Mouse (Mus musculus): ENCODE measurements around the gene Rhobtb1. TPM values are rescaled to one million over a fixed set of nuclear protein-coding genes. Genes with fewer than 3 reads are reported as not detected.

Rhobtb1 gene
- total RNA-seq, 2 experiments from 2014 or later, result 63.9 to 131 TPM

GRCm38 (mm10) chr10:69237185-69237584, 86.0 kb downstream of the Rhobtb1 start:
- intact Hi-C loops (cut with DNase I), result no loop called here
- no peak for DNase-seq

- DNase-seq, result no peak
- intact Hi-C loops (cut with DNase I), result no loop called here
Observed at GRCm38 (mm10) chr10:69237781-69238180, 86.5 kb downstream of the Rhobtb1 start.

GRCm38 (mm10) chr10:69238311-69238710, 87.1 kb downstream of the Rhobtb1 start:
- DNase-seq, result no peak
- intact Hi-C loops (cut with DNase I), result no loop called here

- DNase-seq, result no peak
- intact Hi-C loops (cut with DNase I), result no loop called here
Observed at GRCm38 (mm10) chr10:69240530-69240929, 89.3 kb downstream of the Rhobtb1 start.

- intact Hi-C loops (cut with DNase I), result no loop called here
- no peak for DNase-seq
Observed at GRCm38 (mm10) chr10:69245151-69245550, 93.9 kb downstream of the Rhobtb1 start.

GRCm38 (mm10) chr10:69245906-69246668, 94.9 kb downstream of the Rhobtb1 start:
- intact Hi-C loops (cut with DNase I), result no loop called here

GRCm38 (mm10) chr10:69246762-69247161, 95.5 kb downstream of the Rhobtb1 start:
- DNase-seq, result no peak
- intact Hi-C loops (cut with DNase I), result no loop called here

More at GRCm38 (mm10) chr10:69245906-69246668, 94.9 kb downstream of the Rhobtb1 start:
- no peak for DNase-seq

GRCm38 (mm10) chr10:69247311-69248033, 96.2 kb downstream of the Rhobtb1 start:
- DNase-seq, result no peak
- intact Hi-C loops (cut with DNase I), result no loop called here

GRCm38 (mm10) chr10:69248261-69249160, 97.3 kb downstream of the Rhobtb1 start:
- DNase-seq, result no peak
- intact Hi-C loops (cut with DNase I), result no loop called here

GRCm38 (mm10) chr10:69251254-69251653, 100.0 kb downstream of the Rhobtb1 start:
- intact Hi-C loops (cut with DNase I), result no loop called here

GRCm38 (mm10) chr10:69252112-69253074, 101.2 kb downstream of the Rhobtb1 start:
- intact Hi-C loops (cut with DNase I), result loop anchor here (2.0 kb wide), 2 partner anchors 40 to 54 kb away; partner anchors contain the start of gene A930033H14Rik
- no peak for DNase-seq

More at GRCm38 (mm10) chr10:69251254-69251653, 100.0 kb downstream of the Rhobtb1 start:
- no peak for DNase-seq

GRCm38 (mm10) chr10:69253075-69253685, 101.9 kb downstream of the Rhobtb1 start:
- intact Hi-C loops (cut with DNase I), result loop anchor here (2.0 kb wide), 2 partner anchors 40 to 54 kb away; partner anchors contain the start of gene A930033H14Rik
- peak; percentile 76 to 79 for DNase-seq

GRCm38 (mm10) chr10:69253686-69254080, 102.4 kb downstream of the Rhobtb1 start:
- intact Hi-C loops (cut with DNase I), result loop anchor here (2.0 kb wide), 2 partner anchors 41 to 53 kb away; partner anchors contain the start of gene A930033H14Rik
- DNase-seq, result no peak

- intact Hi-C loops (cut with DNase I), result no loop called here
- DNase-seq, result peak; percentile 77 to 81
Observed at GRCm38 (mm10) chr10:69254390-69254847, 103.2 kb downstream of the Rhobtb1 start.

GRCm38 (mm10) chr10:69255594-69255993, 104.4 kb downstream of the Rhobtb1 start:
- intact Hi-C loops (cut with DNase I), result no loop called here
- no peak for DNase-seq

- DNase-seq, result no peak
- intact Hi-C loops (cut with DNase I), result no loop called here
Observed at GRCm38 (mm10) chr10:69257592-69258133, 106.4 kb downstream of the Rhobtb1 start.

GRCm38 (mm10) chr10:69258588-69258987, 107.4 kb downstream of the Rhobtb1 start:
- peak; percentile 76 to 78 for DNase-seq
- intact Hi-C loops (cut with DNase I), result no loop called here

- intact Hi-C loops (cut with DNase I), result no loop called here
- no peak for DNase-seq
Observed at GRCm38 (mm10) chr10:69259161-69259560, 107.9 kb downstream of the Rhobtb1 start.

- no peak for DNase-seq
- intact Hi-C loops (cut with DNase I), result no loop called here
Observed at GRCm38 (mm10) chr10:69259929-69260328, 108.7 kb downstream of the Rhobtb1 start.

Data from heart, postnatal 10 days (tissue).